Mouse (Mus musculus) liver, embryonic 14.5 days (tissue): ENCODE data around the gene Dll4. TPM values are rescaled to one million over a fixed set of nuclear protein-coding genes. Genes with fewer than 3 reads are reported as not detected.

Experiments used
- ATAC-seq: fragments of 200-750 bp; cut with Nextera tagmentation; 2 replicates; pipeline ENCODE4 v1.8.0; 2017; ENCODE audit warnings: moderate number of reproducible peaks, mild to moderate bottlenecking, moderate library complexity; ENCODE audit not compliant: insufficient read depth
- DNase-seq, 3 experiments: peaks; one replicate each; pipeline ENCODE4 v3.0.0-alpha.2; 2012 to 2013; ENCODE audit warnings: low read depth in 3 of 3, low spot score in 3 of 3
- H3K27ac ChIP-seq: fragments of 300-500 bp; sonication (generic); 2 replicates; pipeline ENCODE4 v1.5.1; 2014; ENCODE audit warnings: moderate library complexity, mild to moderate bottlenecking, control low read depth, inconsistent platforms
- H3K27me3 ChIP-seq: fragments of 300-500 bp; sonication (generic); 2 replicates; pipeline ENCODE4 v1.6.1; 2014; ENCODE audit warnings: mild to moderate bottlenecking, low read length, moderate library complexity; ENCODE audit not compliant: control insufficient read depth, insufficient read depth
- H3K36me3 ChIP-seq: fragments of 300-500 bp; sonication (generic); replicated peaks from 2 replicates; pipeline ENCODE4 v1.6.1; 2014; ENCODE audit warnings: low read depth; ENCODE audit not compliant: control insufficient read depth, insufficient read depth
- H3K4me1 ChIP-seq, 2 experiments: fragments of 200-500 bp in 1 of 2; fragments of 300-500 bp in 1 of 2; sonication (generic) in 1 of 2; replicated peaks; 2 replicates each; pipeline ENCODE4 v1.6.1; 2012 to 2014; ENCODE audit warnings: antibody characterized with exemption in 1 of 2, inconsistent platforms in 1 of 2, low read length in 1 of 2; ENCODE audit not compliant: control insufficient read depth in 2 of 2, insufficient read depth in 2 of 2
- H3K4me2 ChIP-seq: fragments of 300-500 bp; sonication (generic); 2 replicates; pipeline ENCODE4 v1.6.1; 2014; ENCODE audit warnings: low read depth, mild to moderate bottlenecking, control low read depth, moderate library complexity
- H3K4me3 ChIP-seq, 2 experiments: fragments of 200-500 bp in 1 of 2; fragments of 300-500 bp in 1 of 2; sonication (generic) in 1 of 2; 2 replicates each; pipeline ENCODE4 v1.5.1; 2012 to 2014; ENCODE audit warnings: low read depth in 2 of 2, low read length in 2 of 2, mild to moderate bottlenecking in 2 of 2, control low read depth in 1 of 2, inconsistent platforms in 1 of 2, moderate library complexity in 1 of 2; ENCODE audit not compliant: insufficient read depth in 1 of 2
- H3K9ac ChIP-seq: fragments of 300-500 bp; sonication (generic); replicated peaks from 2 replicates; pipeline ENCODE4 v1.6.1; 2014; ENCODE audit warnings: mild to moderate bottlenecking, control low read depth, moderate library complexity
- H3K9me3 ChIP-seq: fragments of 300-500 bp; sonication (generic); 2 replicates; pipeline ENCODE4 v1.6.1; 2016; ENCODE audit warnings: low read length, mixed read lengths; ENCODE audit not compliant: control insufficient read depth
- CTCF ChIP-seq: IDR thresholded peaks from 2 replicates; pipeline ENCODE4 v1.5.1; 2016; ENCODE audit warnings: antibody characterized with exemption, low read depth, control low read depth
- EP300 ChIP-seq: IDR thresholded peaks from 2 replicates; pipeline ENCODE4 v1.6.1; 2016; ENCODE audit warnings: antibody characterized with exemption, low read depth
- WGBS: fragments of 180-500 bp; shearing (Covaris S2); extraction: QIAGEN DNeasy Blood & Tissue Kit; methylation state at CpG from one replicate; pipeline ENCODE4 v1.1.7; 2014; ENCODE audit not compliant: insufficient replicate concordance; 5-methylcytosine and 5-hydroxymethylcytosine counted together
- polyA plus RNA-seq, 2 experiments: library from polyadenylated mRNA; depleted of rRNA in 1 of 2; stranded (reverse) in 1 of 2; unstranded in 1 of 2; fragments of >200 nt; fragmentation: Nextera tagmentation in 1 of 2; extraction: Ambion mirVana in 1 of 2; gene quantifications; 2 replicates each; pipeline versions ENCODE4 v1.2.1 to v1.2.3; 2012 to 2014

Gene Dll4
- polyA plus RNA-seq, 2 experiments, result 0.86 to 1.4 TPM

GRCm38 (mm10) chr2:119288270-119288882 lies 37.2 kb upstream of the Dll4 start, which contains the start of gene Vps18:
Gene Vps18, plus strand, starts transcription at chr2:119288740.
- ATAC-seq, result peak; percentile 93
- no peaks in the 10 kb centered on the region for H3K27me3 ChIP-seq
- H3K27ac ChIP-seq, result peak within 1 kb of the TSS; percentile 54
- H3K4me1 ChIP-seq, result peaks cover 0 to 5% of the 10 kb centered on the region in 2 experiments
- TF ChIP-seq CTCF (peak; percentile 100), EP300 (no peak)
- under 1% methylated on average over 31 of the region's 31 CpGs for WGBS
- peaks cover 4% of the 10 kb centered on the region for H3K36me3 ChIP-seq
- peak; percentile 95 to 98 (median 96) for DNase-seq
- peak within 1 kb of the TSS; percentile 79 for H3K9ac ChIP-seq
- peak within 1 kb of the TSS; percentile 97 for H3K4me2 ChIP-seq
- H3K9me3 ChIP-seq, result no peaks in the 10 kb centered on the region
- H3K4me3 ChIP-seq, result peak within 1 kb of the TSS; percentile 77 to 90

GRCm38 (mm10) chr2:119289014-119289416 lies 36.6 kb upstream of the Dll4 start:
- peak overlapping the region; percentile 79 for H3K9ac ChIP-seq
- WGBS, result under 1% methylated on average over 11 of the region's 11 CpGs
- peak; percentile 17; the same call in 1 of the 2 replicates for ATAC-seq

GRCm38 (mm10) chr2:119292281-119292680 lies 33.3 kb upstream of the Dll4 start:
- H3K9me3 ChIP-seq, result no peaks in the 10 kb centered on the region
- H3K4me3 ChIP-seq, result no peak overlapping the region
- no peaks in the 10 kb centered on the region for H3K27me3 ChIP-seq
- ATAC-seq (no peak), DNase-seq (no peak)
- no peak overlapping the region for H3K4me2 ChIP-seq
- TF ChIP-seq EP300 (no peak), CTCF (no peak)
- H3K9ac ChIP-seq, result no peak overlapping the region
- 75% methylated on average over 5 of the region's 5 CpGs for WGBS
- H3K4me1 ChIP-seq, result peaks cover 0 to 5% of the 10 kb centered on the region in 2 experiments
- H3K36me3 ChIP-seq, result peaks cover 11% of the 10 kb centered on the region
- no peak overlapping the region for H3K27ac ChIP-seq

More at GRCm38 (mm10) chr2:119289014-119289416, 36.6 kb upstream of the Dll4 start:
- Histone ChIP-seq H3K4me3 (peak overlapping the region; percentile 77 to 90), H3K4me1 (peaks cover 0 to 5% of the 10 kb centered on the region in 2 experiments), H3K27me3 (no peaks in the 10 kb centered on the region), H3K27ac (peak overlapping the region; percentile 54), H3K4me2 (peak overlapping the region; percentile 97), H3K36me3 (peaks cover 7% of the 10 kb centered on the region), H3K9me3 (no peaks in the 10 kb centered on the region)
- DNase-seq, result peak in 1 of 3 experiments; percentile 44
- TF ChIP-seq CTCF, result no peak
- no peak for TF ChIP-seq EP300

- Histone ChIP-seq H3K27ac (no peak overlapping the region), H3K36me3 (peaks cover 17% of the 10 kb centered on the region), H3K9ac (no peak overlapping the region), H3K4me3 (no peak overlapping the region), H3K9me3 (no peaks in the 10 kb centered on the region), H3K4me1 (peaks cover 0 to 5% of the 10 kb centered on the region in 2 experiments), H3K27me3 (no peaks in the 10 kb centered on the region), H3K4me2 (no peak overlapping the region)
- 80% methylated on average over 17 of the region's 17 CpGs for WGBS
- no peak for TF ChIP-seq EP300
- TF ChIP-seq CTCF, result no peak
- ATAC-seq, result no peak
- DNase-seq, result no peak
Measured at GRCm38 (mm10) chr2:119292852-119293251, 32.7 kb upstream of the Dll4 start.

- Histone ChIP-seq H3K36me3 (peaks cover 17% of the 10 kb centered on the region), H3K4me2 (no peak overlapping the region)
- TF ChIP-seq CTCF (no peak), EP300 (no peak)
Measured at GRCm38 (mm10) chr2:119293311-119293710, 32.3 kb upstream of the Dll4 start.

More at GRCm38 (mm10) chr2:119293311-119293710, 32.3 kb upstream of the Dll4 start:
- ATAC-seq (no peak), DNase-seq (no peak)
- no peaks in the 10 kb centered on the region for H3K9me3 ChIP-seq
- no peak overlapping the region for H3K9ac ChIP-seq
- 89% methylated on average over 17 of the region's 17 CpGs for WGBS
- H3K4me3 ChIP-seq, result no peak overlapping the region
- H3K27me3 ChIP-seq, result no peaks in the 10 kb centered on the region
- H3K27ac ChIP-seq, result no peak overlapping the region
- peaks cover 0 to 5% of the 10 kb centered on the region in 2 experiments; a peak in 3 of 4 replicates for H3K4me1 ChIP-seq
